Mouse (Mus musculus) common myeloid progenitor, adult 5-6 weeks (primary cell): ENCODE measurements around the gene Anxa2. TPM values are rescaled to one million over a fixed set of nuclear protein-coding genes. Genes with fewer than 3 reads are reported as not detected.

ENCODE experiments used
- ATAC-seq: replicated peaks from 2 replicates; pipeline ENCODE4 v1.8.0; 2016; ENCODE audit warnings: low read depth, mild to moderate bottlenecking, moderate TSS enrichment, inconsistent platforms; ENCODE audit not compliant: poor library complexity, severe bottlenecking
- total RNA-seq: library from RNA; stranded (forward); fragments of 200-1000, 187-1606 nt; gene quantifications from 2 replicates; pipeline ENCODE4 v1.2.3, GENCODE M21; 2017

Anxa2 gene
- 52.2 and 53.0 TPM in 2 replicates for total RNA-seq

GRCm38 (mm10) chr9:69453066-69453900, at the start of gene Anxa2:
Gene Anxa2 (plus strand): TSS chr9:69453620.
- ATAC-seq: peak; percentile 65

- ATAC-seq: no peak
Observed at GRCm38 (mm10) chr9:69404671-69405070, 48.7 kb upstream of the Anxa2 start.

GRCm38 (mm10) chr9:69419476-69419875, 33.9 kb upstream of the Anxa2 start:
- ATAC-seq: no peak

- no peak for ATAC-seq
Observed at GRCm38 (mm10) chr9:69430531-69430930, 22.9 kb upstream of the Anxa2 start.

GRCm38 (mm10) chr9:69431863-69432555, 21.4 kb upstream of the Anxa2 start:
- no peak for ATAC-seq

- no peak for ATAC-seq
Observed at GRCm38 (mm10) chr9:69435194-69435593, 18.2 kb upstream of the Anxa2 start.

- ATAC-seq: no peak
Observed at GRCm38 (mm10) chr9:69435662-69436061, 17.8 kb upstream of the Anxa2 start.

GRCm38 (mm10) chr9:69439805-69440357, 13.5 kb upstream of the Anxa2 start:
- ATAC-seq: peak; percentile 83

- ATAC-seq: peak; percentile 70
Observed at GRCm38 (mm10) chr9:69442471-69443038, 10.9 kb upstream of the Anxa2 start.

- no peak for ATAC-seq
Observed at GRCm38 (mm10) chr9:69443203-69443602, 10.2 kb upstream of the Anxa2 start.

- ATAC-seq: no peak
Observed at GRCm38 (mm10) chr9:69448801-69449200, 4.6 kb upstream of the Anxa2 start.

GRCm38 (mm10) chr9:69450636-69451035, 2.8 kb upstream of the Anxa2 start:
- ATAC-seq: no peak

GRCm38 (mm10) chr9:69451886-69452810, 1.3 kb upstream of the Anxa2 start:
- ATAC-seq: no peak

- ATAC-seq: peak; percentile 74
Observed at GRCm38 (mm10) chr9:69453901-69454666, 664 bp downstream of the Anxa2 start.

GRCm38 (mm10) chr9:69454691-69455090, 1.3 kb downstream of the Anxa2 start:
- no peak for ATAC-seq

- no peak for ATAC-seq
Observed at GRCm38 (mm10) chr9:69455391-69455790, 2.0 kb downstream of the Anxa2 start.

GRCm38 (mm10) chr9:69456406-69457075, 3.1 kb downstream of the Anxa2 start:
- no peak for ATAC-seq

- ATAC-seq: no peak
Observed at GRCm38 (mm10) chr9:69457143-69457542, 3.7 kb downstream of the Anxa2 start.
